In genomic region chr6:52205638-52206621, GRCm38 (mm10) we compare ENCODE assay signal across 8 mouse cellular contexts. TPM values are rescaled to one million over a fixed set of nuclear protein-coding genes. Genes with fewer than 3 reads are reported as not detected.
DNase-seq lines count a peak whose midpoint lies in the region; ATAC-seq lines count a peak whose summit lies in the region.

No protein-coding gene starts in this region.

- H3K27me3 ChIP-seq in heart, embryonic 13.5 days (replicated peaks) = peaks cover 100% of the 10 kb centered on the region
- H3K27me3 ChIP-seq in intestine, embryonic 14.5 days (replicated peaks; ENCODE audit: control insufficient read depth, insufficient read depth, low read length) = peaks cover 39% of the 10 kb centered on the region
- peaks cover 68% of the 10 kb centered on the region for H3K27me3 ChIP-seq in limb, embryonic 15.5 days
- H3K27me3 ChIP-seq in midbrain, embryonic 14.5 days (ENCODE audit: control insufficient read depth, insufficient read depth, low read length) = peaks cover 99% of the 10 kb centered on the region

- no peak for ATAC-seq in heart, embryonic 13.5 days (ENCODE audit: extremely low read depth, insufficient number of reproducible peaks, low FRiP score, low TSS enrichment)
- ATAC-seq in intestine, embryonic 14.5 days (replicated peaks; ENCODE audit: low FRiP score, low TSS enrichment, low read depth) = no peak
- ATAC-seq in limb, embryonic 15.5 days (ENCODE audit: insufficient number of reproducible peaks, low FRiP score, low TSS enrichment, low read depth) = no peak
- ATAC-seq in midbrain, embryonic 14.5 days (ENCODE audit: low FRiP score, low TSS enrichment) = no peak

- peak overlapping the region; percentile 16 for H3K4me2 ChIP-seq in heart, embryonic 13.5 days
- peak overlapping the region; percentile 78 for H3K4me2 ChIP-seq in intestine, embryonic 14.5 days (ENCODE audit: low read length)
- peak overlapping the region; percentile 8; the same call in 1 of the 2 replicates for H3K4me2 ChIP-seq in limb, embryonic 15.5 days
- H3K4me2 ChIP-seq in midbrain, embryonic 14.5 days (ENCODE audit: low read length) = no peak overlapping the region

- intact Hi-C loops in heart, postnatal 10 days (cut with DNase I) = no loop called here

- peaks cover 27% of the 10 kb centered on the region for H3K4me1 ChIP-seq in heart, embryonic 13.5 days
- H3K4me1 ChIP-seq in intestine, embryonic 14.5 days (replicated peaks; ENCODE audit: control insufficient read depth, insufficient read depth, low read length) = peaks cover 40% of the 10 kb centered on the region
- peaks cover 57% of the 10 kb centered on the region for H3K4me1 ChIP-seq in limb, embryonic 15.5 days
- H3K4me1 ChIP-seq in midbrain, embryonic 14.5 days (ENCODE audit: control insufficient read depth, insufficient read depth, low read length) = no peaks in the 10 kb centered on the region

- 0 out of 2 replicates have a peak overlapping the region, but pooled peaks have one; percentile 56 for H3K4me3 ChIP-seq in heart, embryonic 13.5 days
- peak overlapping the region; percentile 67 for H3K4me3 ChIP-seq in intestine, embryonic 14.5 days (ENCODE audit: low read depth, low read length)
- no peak overlapping the region for H3K4me3 ChIP-seq in limb, embryonic 15.5 days
- H3K4me3 ChIP-seq in midbrain, embryonic 14.5 days (replicated peaks; ENCODE audit: low read depth, low read length) = no peak overlapping the region

- no peak overlapping the region for H3K27ac ChIP-seq in heart, embryonic 13.5 days (replicated peaks)
- H3K27ac ChIP-seq in intestine, embryonic 14.5 days (ENCODE audit: low read depth) = peak overlapping the region; percentile 66
- no peak overlapping the region for H3K27ac ChIP-seq in limb, embryonic 15.5 days
- no peak overlapping the region for H3K27ac ChIP-seq in midbrain, embryonic 14.5 days (replicated peaks; ENCODE audit: low read depth, low read length)

- WGBS in heart, embryonic 13.5 days = 3% methylated on average over 55 of the region's 55 CpGs
- WGBS in intestine, embryonic 14.5 days = 20% methylated on average over 55 of the region's 55 CpGs
- WGBS in limb, embryonic 15.5 days = 39% methylated on average over 55 of the region's 55 CpGs
- WGBS in midbrain, embryonic 14.5 days = under 1% methylated on average over 55 of the region's 55 CpGs

- H3K9me3 ChIP-seq in heart, embryonic 13.5 days = no peaks in the 10 kb centered on the region
- H3K9me3 ChIP-seq in intestine, embryonic 14.5 days (ENCODE audit: control insufficient read depth, low read length) = no peaks in the 10 kb centered on the region
- H3K9me3 ChIP-seq in limb, embryonic 15.5 days = no peaks in the 10 kb centered on the region
- H3K9me3 ChIP-seq in midbrain, embryonic 14.5 days (ENCODE audit: control insufficient read depth, low read length) = no peaks in the 10 kb centered on the region

- no peak for DNase-seq in heart, postnatal 10 days
- DNase-seq in NIH3T3 (ENCODE audit: low read depth) = peak; percentile 64
- DNase-seq in intestine, embryonic 14.5 days (ENCODE audit: low spot score) = peak; percentile 81
- no peak for DNase-seq in spleen, adult 12 weeks (ENCODE audit: low spot score)
- DNase-seq in layer of hippocampus, adult 9-10 months (ENCODE audit: low spot score) = no peak
- DNase-seq in midbrain, embryonic 14.5 days = no peak

- H3K9ac ChIP-seq in heart, embryonic 13.5 days = no peak overlapping the region
- H3K9ac ChIP-seq in intestine, embryonic 14.5 days (ENCODE audit: low read length) = peak overlapping the region; percentile 49
- H3K9ac ChIP-seq in limb, embryonic 15.5 days = no peak overlapping the region
- no peak overlapping the region for H3K9ac ChIP-seq in midbrain, embryonic 14.5 days (replicated peaks; ENCODE audit: low read length)

- H3K36me3 ChIP-seq in heart, embryonic 13.5 days = no peaks in the 10 kb centered on the region
- peaks cover 11% of the 10 kb centered on the region; the same call in 1 of the 2 replicates for H3K36me3 ChIP-seq in intestine, embryonic 14.5 days (ENCODE audit: control insufficient read depth, insufficient read depth, low read length)
- peaks cover 8% of the 10 kb centered on the region; the same call in 1 of the 2 replicates for H3K36me3 ChIP-seq in limb, embryonic 15.5 days
- H3K36me3 ChIP-seq in midbrain, embryonic 14.5 days (ENCODE audit: control insufficient read depth, insufficient read depth, low read length) = no peaks in the 10 kb centered on the region

RNA-seq across cellular contexts. Expression of gene Hoxa5, which starts 1.5 kb away (rescaled TPM):
- 3.6 and 5.9 TPM in 2 replicates for polyA plus RNA-seq in heart, embryonic 13.5 days (2015; fragmentation: Nextera tagmentation; extraction: Ambion mirVana)
- total RNA-seq in heart, postnatal 10 days (2021) = 1 to 10 TPM; 1.2 to 1.6 TPM
- 30.1 and 34.1 TPM in 2 replicates for polyA plus RNA-seq in intestine, embryonic 14.5 days (2014; fragmentation: Nextera tagmentation; extraction: Ambion mirVana)
- polyA plus RNA-seq in limb, embryonic 15.5 days (2015; fragmentation: Nextera tagmentation; extraction: Ambion mirVana) = 1.7 and 2.1 TPM in 2 replicates
- not detected in 2 replicates for polyA plus RNA-seq in midbrain, embryonic 14.5 days (2014; fragmentation: Nextera tagmentation; extraction: Ambion mirVana)

RNA-seq across cellular contexts. Expression of gene Hoxa6, which starts 2.6 kb away (rescaled TPM):
- 0.40 TPM in 1 of 2 replicates, not detected in the other for polyA plus RNA-seq in heart, embryonic 13.5 days (2015; fragmentation: Nextera tagmentation; extraction: Ambion mirVana)
- total RNA-seq in heart, postnatal 10 days (2021) = not detected
- 2.5 and 3.9 TPM in 2 replicates for polyA plus RNA-seq in intestine, embryonic 14.5 days (2014; fragmentation: Nextera tagmentation; extraction: Ambion mirVana)
- polyA plus RNA-seq in limb, embryonic 15.5 days (2015; fragmentation: Nextera tagmentation; extraction: Ambion mirVana) = 0.41 and 1.1 TPM in 2 replicates
- not detected in 2 replicates for polyA plus RNA-seq in midbrain, embryonic 14.5 days (2014; fragmentation: Nextera tagmentation; extraction: Ambion mirVana)

RNA-seq across cellular contexts. Expression of gene Hoxa3, which starts 7.2 kb away (rescaled TPM):
- polyA plus RNA-seq in heart, embryonic 13.5 days (2015; fragmentation: Nextera tagmentation; extraction: Ambion mirVana) = 0.99 and 1.2 TPM in 2 replicates
- 1 to 10 TPM; 1.5 TPM for total RNA-seq in heart, postnatal 10 days (2021)
- polyA plus RNA-seq in intestine, embryonic 14.5 days (2014; fragmentation: Nextera tagmentation; extraction: Ambion mirVana) = 9.2 and 9.7 TPM in 2 replicates
- polyA plus RNA-seq in limb, embryonic 15.5 days (2015; fragmentation: Nextera tagmentation; extraction: Ambion mirVana) = 2.2 and 2.5 TPM in 2 replicates
- polyA plus RNA-seq in midbrain, embryonic 14.5 days (2014; fragmentation: Nextera tagmentation; extraction: Ambion mirVana) = not detected in 2 replicates

RNA-seq across cellular contexts. Expression of gene Gm28308, which starts 7.2 kb away (rescaled TPM):
- polyA plus RNA-seq in heart, embryonic 13.5 days (2015; fragmentation: Nextera tagmentation; extraction: Ambion mirVana) = not detected in 2 replicates
- not detected for total RNA-seq in heart, postnatal 10 days (2021)
- not detected in 2 replicates for polyA plus RNA-seq in intestine, embryonic 14.5 days (2014; fragmentation: Nextera tagmentation; extraction: Ambion mirVana)
- 0.70 TPM in 1 of 2 replicates, not detected in the other for polyA plus RNA-seq in limb, embryonic 15.5 days (2015; fragmentation: Nextera tagmentation; extraction: Ambion mirVana)
- not detected in 2 replicates for polyA plus RNA-seq in midbrain, embryonic 14.5 days (2014; fragmentation: Nextera tagmentation; extraction: Ambion mirVana)

RNA-seq across cellular contexts. Expression of gene Hoxa4, which starts 14.4 kb away (rescaled TPM):
- 0.71 and 0.74 TPM in 2 replicates for polyA plus RNA-seq in heart, embryonic 13.5 days (2015; fragmentation: Nextera tagmentation; extraction: Ambion mirVana)
- total RNA-seq in heart, postnatal 10 days (2021) = 1 to 10 TPM in 1 of 2 experiments, under 1 TPM in 1; 0.69 to 1.3 TPM
- 7.5 and 7.7 TPM in 2 replicates for polyA plus RNA-seq in intestine, embryonic 14.5 days (2014; fragmentation: Nextera tagmentation; extraction: Ambion mirVana)
- polyA plus RNA-seq in limb, embryonic 15.5 days (2015; fragmentation: Nextera tagmentation; extraction: Ambion mirVana) = 0.52 and 0.63 TPM in 2 replicates
- polyA plus RNA-seq in midbrain, embryonic 14.5 days (2014; fragmentation: Nextera tagmentation; extraction: Ambion mirVana) = not detected in 2 replicates

Comparison
In these comparisons a context has a peak if more than half of its experiments do, and no peak if none do; other contexts are left out.
1. H3K4me3 ChIP-seq: peak in heart, embryonic 13.5 days (single experiment) and intestine, embryonic 14.5 days (single experiment); none in limb, embryonic 15.5 days (single experiment) and midbrain, embryonic 14.5 days (single experiment).
2. DNase-seq: peak in NIH3T3 (single experiment) and intestine, embryonic 14.5 days (single experiment); none in heart, postnatal 10 days (0 of 2), spleen, adult 12 weeks (single experiment), layer of hippocampus, adult 9-10 months (single experiment) and midbrain, embryonic 14.5 days (single experiment).